10 mouse cellular contexts compared by ENCODE assay signal in genomic region chr11:75861213-75861612, GRCm38 (mm10).
DNase-seq lines count a peak whose midpoint lies in the region; ATAC-seq and TF ChIP-seq lines count a peak whose summit lies in the region.
"Had no signal": no experiment of that assay in that cellular context is flagged by ENCODE, and none has a peak within 500 bp of the region (broad histone marks: within the 10 kb centered on the region; RNA-seq: fewer than 3 reads in every experiment).

No protein-coding gene starts in this region.

- TF ChIP-seq POLR2A in brain, embryonic 14.5 days (IDR thresholded peaks at IDR 0.05; ENCODE audit: borderline replicate concordance, extremely low read depth, insufficient read depth, insufficient read length, poor library complexity, severe bottlenecking), result no peak

- no peak for ATAC-seq in midbrain, embryonic 12.5 days (ENCODE audit: low FRiP score, low read depth)
- no peak for ATAC-seq in midbrain, embryonic 11.5 days (ENCODE audit: low FRiP score)
- ATAC-seq in embryonic facial prominence, embryonic 15.5 days (ENCODE audit: insufficient number of reproducible peaks, low FRiP score, low TSS enrichment, low read depth), result peak; percentile 49; the same call in 1 of the 2 replicates
- no peak for ATAC-seq in stomach, embryonic 14.5 days (ENCODE audit: insufficient number of reproducible peaks, insufficient read depth, low FRiP score, low read depth)
- no peak for ATAC-seq in megakaryocyte progenitor cell, adult 5-6 weeks (replicated peaks; ENCODE audit: poor library complexity)

- H3K36me3 ChIP-seq in midbrain, embryonic 12.5 days, result no peaks in the 10 kb centered on the region
- no peaks in the 10 kb centered on the region for H3K36me3 ChIP-seq in midbrain, embryonic 11.5 days (ENCODE audit: control insufficient read depth, insufficient read depth, low read length)
- no peaks in the 10 kb centered on the region for H3K36me3 ChIP-seq in embryonic facial prominence, embryonic 15.5 days
- H3K36me3 ChIP-seq in stomach, embryonic 14.5 days (ENCODE audit: control insufficient read depth, insufficient read depth, low read length), result no peaks in the 10 kb centered on the region
- H3K36me3 ChIP-seq: heart, embryonic 10.5 days had no signal

- no peak for DNase-seq in midbrain, embryonic 11.5 days (ENCODE audit: low spot score, missing footprints)
- peak; percentile 48 for DNase-seq in brain, embryonic 14.5 days (ENCODE audit: low read depth)
- DNase-seq in thymus, postnatal 4 days, result no peak
- DNase-seq: right cerebral cortex, postnatal 14 days; thymus, postnatal 36 days had no signal

- no peak overlapping the region for H3K9ac ChIP-seq in midbrain, embryonic 12.5 days (replicated peaks)
- no peak overlapping the region for H3K9ac ChIP-seq in midbrain, embryonic 11.5 days (ENCODE audit: low read length)
- H3K9ac ChIP-seq in embryonic facial prominence, embryonic 15.5 days, result no peak overlapping the region
- H3K9ac ChIP-seq in stomach, embryonic 14.5 days (replicated peaks; ENCODE audit: low read depth, low read length), result no peak overlapping the region

- no peak overlapping the region for H3K4me3 ChIP-seq in midbrain, embryonic 12.5 days
- no peak overlapping the region for H3K4me3 ChIP-seq in midbrain, embryonic 11.5 days (ENCODE audit: low read depth, low read length)
- H3K4me3 ChIP-seq in embryonic facial prominence, embryonic 15.5 days (replicated peaks), result peak overlapping the region; percentile 16; the same call in 1 of the 2 replicates
- H3K4me3 ChIP-seq in stomach, embryonic 14.5 days (ENCODE audit: low read depth, low read length), result no peak overlapping the region
- H3K4me3 ChIP-seq: heart, embryonic 10.5 days had no signal

- H3K4me1 ChIP-seq in midbrain, embryonic 12.5 days, result peaks cover 36% of the 10 kb centered on the region
- peaks cover 10% of the 10 kb centered on the region for H3K4me1 ChIP-seq in midbrain, embryonic 11.5 days (ENCODE audit: control insufficient read depth, insufficient read depth, low read length)
- H3K4me1 ChIP-seq in embryonic facial prominence, embryonic 15.5 days, result peaks cover 40% of the 10 kb centered on the region
- H3K4me1 ChIP-seq in stomach, embryonic 14.5 days (ENCODE audit: control insufficient read depth, insufficient read depth, low read length), result peaks cover 23% of the 10 kb centered on the region

- H3K27me3 ChIP-seq in midbrain, embryonic 12.5 days, result no peaks in the 10 kb centered on the region
- H3K27me3 ChIP-seq in midbrain, embryonic 11.5 days (ENCODE audit: control insufficient read depth, insufficient read depth, low read length), result no peaks in the 10 kb centered on the region
- no peaks in the 10 kb centered on the region for H3K27me3 ChIP-seq in embryonic facial prominence, embryonic 15.5 days
- no peaks in the 10 kb centered on the region for H3K27me3 ChIP-seq in stomach, embryonic 14.5 days (ENCODE audit: control insufficient read depth, insufficient read depth, low read length)

- no peaks in the 10 kb centered on the region for H3K9me3 ChIP-seq in midbrain, embryonic 12.5 days
- no peaks in the 10 kb centered on the region for H3K9me3 ChIP-seq in midbrain, embryonic 11.5 days (ENCODE audit: control insufficient read depth, low read length)
- H3K9me3 ChIP-seq in embryonic facial prominence, embryonic 15.5 days (replicated peaks), result no peaks in the 10 kb centered on the region
- no peaks in the 10 kb centered on the region for H3K9me3 ChIP-seq in stomach, embryonic 14.5 days (ENCODE audit: control insufficient read depth, low read depth, low read length)
- H3K9me3 ChIP-seq: heart, embryonic 10.5 days had no signal

- H3K27ac ChIP-seq in midbrain, embryonic 12.5 days (replicated peaks), result 0 out of 2 replicates have a peak overlapping the region, but pooled peaks have one; percentile 10
- no peak overlapping the region for H3K27ac ChIP-seq in midbrain, embryonic 11.5 days (ENCODE audit: low read depth, low read length)
- peak overlapping the region; percentile 68 for H3K27ac ChIP-seq in embryonic facial prominence, embryonic 15.5 days (replicated peaks)
- no peak overlapping the region for H3K27ac ChIP-seq in stomach, embryonic 14.5 days (ENCODE audit: low read length)
- H3K27ac ChIP-seq: heart, embryonic 10.5 days had no signal

- 70% methylated on average over 14 of the region's 14 CpGs for WGBS in midbrain, embryonic 12.5 days
- WGBS in midbrain, embryonic 11.5 days, result 76% methylated on average over 14 of the region's 14 CpGs
- 13% methylated on average over 14 of the region's 14 CpGs for WGBS in embryonic facial prominence, embryonic 15.5 days
- 29% methylated on average over 14 of the region's 14 CpGs for WGBS in stomach, embryonic 14.5 days

- no peak overlapping the region for H3K4me2 ChIP-seq in midbrain, embryonic 12.5 days (replicated peaks)
- no peak overlapping the region for H3K4me2 ChIP-seq in midbrain, embryonic 11.5 days
- H3K4me2 ChIP-seq in embryonic facial prominence, embryonic 15.5 days (replicated peaks), result peak overlapping the region; percentile 37
- peak overlapping the region; percentile 26; the same call in 1 of the 2 replicates for H3K4me2 ChIP-seq in stomach, embryonic 14.5 days (replicated peaks; ENCODE audit: low read depth, low read length)

- no peak for TF ChIP-seq CTCF in brain, embryonic 14.5 days (IDR thresholded peaks at IDR 0.05; ENCODE audit: borderline replicate concordance, extremely low read depth, insufficient read depth, insufficient read length)

Comparison
In these comparisons a context has a peak if more than half of its experiments do, and no peak if none do; other contexts are left out.
1. H3K27ac ChIP-seq: peak in midbrain, embryonic 12.5 days (single experiment) and embryonic facial prominence, embryonic 15.5 days (single experiment); none in midbrain, embryonic 11.5 days (single experiment) and stomach, embryonic 14.5 days (single experiment).
2. H3K4me2 ChIP-seq: peak in embryonic facial prominence, embryonic 15.5 days (single experiment) and stomach, embryonic 14.5 days (single experiment); none in midbrain, embryonic 12.5 days (single experiment) and midbrain, embryonic 11.5 days (single experiment).